Mouse (Mus musculus): ENCODE data around the gene Zfp365. TPM values are rescaled to one million over a fixed set of nuclear protein-coding genes. Genes with fewer than 3 reads are reported as not detected.

Zfp365 gene
- polyA plus RNA-seq, 1 experiment from 2014 or later = 2.2 TPM

GRCm38 (mm10) chr10:67865063-67865462, 47.4 kb downstream of the Zfp365 start:
- no peak overlapping the region for H3K4me3 ChIP-seq (ENCODE audit: low read depth, low read length)
- H3K27ac ChIP-seq (ENCODE audit: low read depth) = no peak overlapping the region
- DNase-seq (no peak), ATAC-seq (ENCODE audit: insufficient read depth) (no peak)
- no peaks in the 10 kb centered on the region for H3K9me3 ChIP-seq (ENCODE audit: low read depth, low read length)
- H3K9ac ChIP-seq = no peak overlapping the region
- H3K27me3 ChIP-seq (ENCODE audit: insufficient read depth, low read length) = no peaks in the 10 kb centered on the region
- TF ChIP-seq CTCF (IDR thresholded peaks at IDR 0.05; ENCODE audit: low read depth) = no peak
- H3K4me2 ChIP-seq = no peak overlapping the region
- H3K4me1 ChIP-seq (ENCODE audit: insufficient read depth) = no peaks in the 10 kb centered on the region
- 60% methylated on average over 3 of the region's 3 CpGs for WGBS
- H3K36me3 ChIP-seq (ENCODE audit: insufficient read depth) = no peaks in the 10 kb centered on the region

- ATAC-seq (ENCODE audit: insufficient read depth) = no peak
Measured at GRCm38 (mm10) chr10:67862331-67862730, 50.1 kb downstream of the Zfp365 start.

GRCm38 (mm10) chr10:67858878-67859277, 53.6 kb downstream of the Zfp365 start:
- 15% methylated on average over 8 of the region's 8 CpGs for WGBS
- no peaks in the 10 kb centered on the region for H3K9me3 ChIP-seq (ENCODE audit: low read depth, low read length)
- peak; percentile 97 for TF ChIP-seq CTCF (IDR thresholded peaks at IDR 0.05; ENCODE audit: low read depth)
- no peaks in the 10 kb centered on the region for H3K36me3 ChIP-seq (ENCODE audit: insufficient read depth)
- H3K4me1 ChIP-seq (ENCODE audit: insufficient read depth) = no peaks in the 10 kb centered on the region
- no peaks in the 10 kb centered on the region for H3K27me3 ChIP-seq (ENCODE audit: insufficient read depth, low read length)
- H3K9ac ChIP-seq = no peak overlapping the region
- peak; percentile 96 for DNase-seq
- peak; percentile 53; the same call in 1 of the 2 replicates for ATAC-seq (ENCODE audit: insufficient read depth)
- H3K4me3 ChIP-seq (ENCODE audit: low read depth, low read length) = no peak overlapping the region
- no peak overlapping the region for H3K27ac ChIP-seq (ENCODE audit: low read depth)
- H3K4me2 ChIP-seq = no peak overlapping the region

More at GRCm38 (mm10) chr10:67862331-67862730, 50.1 kb downstream of the Zfp365 start:
- Histone ChIP-seq H3K4me3 (ENCODE audit: low read depth, low read length) (no peak overlapping the region), H3K27me3 (ENCODE audit: insufficient read depth, low read length) (no peaks in the 10 kb centered on the region), H3K36me3 (ENCODE audit: insufficient read depth) (no peaks in the 10 kb centered on the region), H3K27ac (ENCODE audit: low read depth) (no peak overlapping the region), H3K9ac (no peak overlapping the region), H3K4me1 (ENCODE audit: insufficient read depth) (no peaks in the 10 kb centered on the region), H3K9me3 (ENCODE audit: low read depth, low read length) (no peaks in the 10 kb centered on the region), H3K4me2 (peak overlapping the region; percentile 33; the same call in 1 of the 2 replicates)
- peak; percentile 67 for DNase-seq
- 17% methylated on average over 7 of the region's 7 CpGs for WGBS
- TF ChIP-seq CTCF (IDR thresholded peaks at IDR 0.05; ENCODE audit: low read depth) = peak; percentile 77

GRCm38 (mm10) chr10:67857561-67857906, 54.9 kb downstream of the Zfp365 start:
- Histone ChIP-seq H3K4me3 (ENCODE audit: low read depth, low read length) (no peak overlapping the region), H3K4me2 (no peak overlapping the region), H3K36me3 (ENCODE audit: insufficient read depth) (no peaks in the 10 kb centered on the region), H3K4me1 (ENCODE audit: insufficient read depth) (no peaks in the 10 kb centered on the region), H3K9ac (no peak overlapping the region), H3K9me3 (ENCODE audit: low read depth, low read length) (no peaks in the 10 kb centered on the region), H3K27me3 (ENCODE audit: insufficient read depth, low read length) (no peaks in the 10 kb centered on the region), H3K27ac (ENCODE audit: low read depth) (no peak overlapping the region)
- ATAC-seq (ENCODE audit: insufficient read depth) (no peak), DNase-seq (no peak)
- WGBS = 62% methylated on average over 4 of the region's 4 CpGs
- TF ChIP-seq CTCF (IDR thresholded peaks at IDR 0.05; ENCODE audit: low read depth) = no peak

- Histone ChIP-seq H3K4me1 (ENCODE audit: insufficient read depth) (no peaks in the 10 kb centered on the region), H3K9ac (no peak overlapping the region), H3K9me3 (ENCODE audit: low read depth, low read length) (no peaks in the 10 kb centered on the region), H3K27ac (ENCODE audit: low read depth) (no peak overlapping the region), H3K27me3 (ENCODE audit: insufficient read depth, low read length) (no peaks in the 10 kb centered on the region), H3K36me3 (ENCODE audit: insufficient read depth) (no peaks in the 10 kb centered on the region), H3K4me2 (no peak overlapping the region), H3K4me3 (ENCODE audit: low read depth, low read length) (no peak overlapping the region)
- ATAC-seq (ENCODE audit: insufficient read depth) (no peak), DNase-seq (no peak)
- 85% methylated on average over 14 of the region's 14 CpGs for WGBS
- TF ChIP-seq CTCF (IDR thresholded peaks at IDR 0.05; ENCODE audit: low read depth) = no peak
Measured at GRCm38 (mm10) chr10:67856791-67857560, 55.5 kb downstream of the Zfp365 start.

GRCm38 (mm10) chr10:67855760-67856159, 56.7 kb downstream of the Zfp365 start:
- no peaks in the 10 kb centered on the region for H3K4me1 ChIP-seq (ENCODE audit: insufficient read depth)
- H3K36me3 ChIP-seq (ENCODE audit: insufficient read depth) = no peaks in the 10 kb centered on the region
- TF ChIP-seq CTCF (IDR thresholded peaks at IDR 0.05; ENCODE audit: low read depth) = no peak
- H3K4me2 ChIP-seq = no peak overlapping the region
- no peak for ATAC-seq (ENCODE audit: insufficient read depth)
- no peak overlapping the region for H3K9ac ChIP-seq
- no peaks in the 10 kb centered on the region for H3K9me3 ChIP-seq (ENCODE audit: low read depth, low read length)
- H3K27me3 ChIP-seq (ENCODE audit: insufficient read depth, low read length) = no peaks in the 10 kb centered on the region
- no peak overlapping the region for H3K4me3 ChIP-seq (ENCODE audit: low read depth, low read length)
- H3K27ac ChIP-seq (ENCODE audit: low read depth) = no peak overlapping the region
- DNase-seq = no peak
- 47% methylated on average over 5 of the region's 5 CpGs for WGBS

- Histone ChIP-seq H3K27ac (ENCODE audit: low read depth) (no peak overlapping the region), H3K27me3 (ENCODE audit: insufficient read depth, low read length) (no peaks in the 10 kb centered on the region), H3K36me3 (ENCODE audit: insufficient read depth) (no peaks in the 10 kb centered on the region), H3K9ac (no peak overlapping the region), H3K4me1 (ENCODE audit: insufficient read depth) (no peaks in the 10 kb centered on the region), H3K9me3 (ENCODE audit: low read depth, low read length) (no peaks in the 10 kb centered on the region), H3K4me2 (no peak overlapping the region), H3K4me3 (ENCODE audit: low read depth, low read length) (no peak overlapping the region)
- TF ChIP-seq CTCF (IDR thresholded peaks at IDR 0.05; ENCODE audit: low read depth) = no peak
- DNase-seq (no peak), ATAC-seq (ENCODE audit: insufficient read depth) (no peak)
- WGBS = 55% methylated on average over 6 of the region's 6 CpGs
Measured at GRCm38 (mm10) chr10:67852411-67852810, 60.1 kb downstream of the Zfp365 start.

All from lung, embryonic 14.5 days (tissue).